Mouse (Mus musculus) right cerebral cortex, postnatal 14 days (tissue): ENCODE results near the gene Cdc42ep1.
A peak's percentile ranks its signal among the peaks of the same experiment; 100 is the strongest.
"Not testable (repeated sequence)": the region's sequence is repeated elsewhere in the genome, so short reads cannot be mapped to it uniquely, and the experiment has no call there.

Experiments used
- DNase-seq: peaks from one replicate; pipeline ENCODE4 v3.0.0; 2022

The Cdc42ep1 gene

DNA sequence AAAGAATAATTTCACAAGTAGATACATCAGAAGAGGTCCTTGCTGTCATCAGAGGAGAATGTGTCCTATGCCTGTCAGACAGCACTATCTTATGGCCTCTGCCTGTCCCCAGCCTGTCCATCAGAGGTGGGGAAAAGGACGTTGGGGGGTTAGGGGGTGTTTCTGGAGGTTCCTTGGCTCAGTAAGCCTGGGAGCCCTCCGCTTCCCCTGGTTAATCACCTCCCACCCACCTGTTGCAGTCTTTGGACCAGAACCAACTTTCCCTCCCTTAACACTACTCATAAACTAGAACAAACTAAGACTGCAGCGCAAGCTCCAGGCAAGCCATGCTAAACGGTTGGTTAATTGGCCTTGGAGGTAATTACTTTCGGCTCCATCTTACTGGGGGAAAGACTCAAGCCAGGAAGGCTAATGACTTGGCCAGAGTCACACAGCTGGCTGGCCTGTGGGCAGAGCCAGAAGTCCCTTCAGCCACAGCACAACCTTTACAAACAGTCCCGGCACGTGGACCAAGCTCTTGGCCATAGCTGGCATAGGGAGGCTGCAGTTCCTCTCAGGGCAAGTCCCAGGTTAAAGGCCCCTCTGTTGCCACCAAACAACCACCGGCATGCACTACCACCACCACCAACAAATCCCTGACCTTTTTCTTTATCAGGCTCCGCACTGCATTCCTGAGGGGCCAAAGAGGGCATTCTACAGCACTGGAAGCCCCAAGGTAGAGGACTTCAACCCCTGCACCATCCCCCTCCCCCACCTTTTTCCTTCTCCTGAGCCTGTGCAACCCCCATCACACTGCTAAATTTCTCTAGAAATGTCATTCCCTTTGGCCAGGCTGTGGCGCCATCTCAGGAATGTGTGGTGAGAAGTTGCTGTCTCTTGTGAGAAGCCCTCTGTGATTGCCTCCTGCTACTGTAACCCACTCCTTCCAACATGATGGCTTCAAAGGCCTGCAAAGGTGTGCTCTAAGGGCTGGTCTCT, 11.4 kb upstream of the Cdc42ep1 start:
- DNase-seq, result no peak

DNA sequence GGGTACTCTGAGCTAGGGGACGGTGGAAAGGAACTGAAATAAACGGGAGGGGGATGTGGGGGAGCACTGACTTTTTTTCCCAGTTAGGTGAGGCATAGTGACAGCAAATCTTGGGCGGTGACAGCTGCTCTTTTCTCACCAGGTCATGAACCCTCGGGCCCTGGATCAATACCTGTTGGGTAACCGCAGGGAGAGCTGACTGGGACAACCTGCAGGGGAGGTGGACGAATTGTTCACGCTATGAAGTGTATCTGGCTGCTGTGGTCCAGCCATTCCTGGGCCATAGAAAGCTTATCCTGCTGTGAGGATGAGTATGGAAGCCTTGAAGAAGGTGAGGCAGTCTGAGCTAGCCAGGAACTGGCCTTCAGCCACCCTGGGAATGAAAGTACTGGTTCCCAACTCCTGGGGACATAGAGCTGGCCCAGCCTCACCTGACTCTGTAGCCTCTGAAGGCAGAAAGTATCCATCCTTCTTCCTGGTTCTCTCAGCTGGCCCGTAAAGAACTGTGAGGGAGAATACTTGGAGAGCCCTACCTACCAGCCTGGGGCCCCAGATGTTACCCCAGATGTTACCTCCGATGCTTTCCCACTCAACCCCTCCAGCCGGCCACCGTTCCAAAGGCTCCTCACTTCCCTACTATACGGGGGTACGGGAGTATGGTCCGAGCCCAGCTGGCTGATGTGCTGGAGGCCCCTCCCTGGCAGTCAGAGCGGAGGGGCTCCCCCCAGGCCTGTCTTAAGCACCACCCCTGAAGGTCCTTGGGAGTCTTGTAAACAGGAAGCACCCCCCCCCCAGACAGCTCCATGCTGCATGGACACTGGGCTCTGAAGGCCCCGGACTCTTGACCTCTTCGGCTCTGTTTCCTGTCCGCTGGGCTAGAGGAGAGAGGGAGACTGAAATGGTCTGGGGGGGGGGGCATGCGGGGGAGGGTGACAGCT, 10.4 kb upstream of the Cdc42ep1 start:
- DNase-seq, result no peak

- peak; percentile 59 for DNase-seq
Observed at GRCm38 (mm10) chr15:78832701-78833123, 9.7 kb upstream of the Cdc42ep1 start.

GRCm38 (mm10) chr15:78833582-78833981, 8.8 kb upstream of the Cdc42ep1 start:
- DNase-seq, result no peak

GRCm38 (mm10) chr15:78834233-78835005, 8.0 kb upstream of the Cdc42ep1 start:
- DNase-seq, result no peak

GRCm38 (mm10) chr15:78835200-78836085, 7.0 kb upstream of the Cdc42ep1 start:
- no peak for DNase-seq

- DNase-seq, result no peak
Observed at GRCm38 (mm10) chr15:78836086-78836621, 6.3 kb upstream of the Cdc42ep1 start.

GRCm38 (mm10) chr15:78839744-78840143, 2.7 kb upstream of the Cdc42ep1 start:
- DNase-seq, result no peak

GRCm38 (mm10) chr15:78840241-78840640, 2.2 kb upstream of the Cdc42ep1 start:
- no peak for DNase-seq

DNA sequence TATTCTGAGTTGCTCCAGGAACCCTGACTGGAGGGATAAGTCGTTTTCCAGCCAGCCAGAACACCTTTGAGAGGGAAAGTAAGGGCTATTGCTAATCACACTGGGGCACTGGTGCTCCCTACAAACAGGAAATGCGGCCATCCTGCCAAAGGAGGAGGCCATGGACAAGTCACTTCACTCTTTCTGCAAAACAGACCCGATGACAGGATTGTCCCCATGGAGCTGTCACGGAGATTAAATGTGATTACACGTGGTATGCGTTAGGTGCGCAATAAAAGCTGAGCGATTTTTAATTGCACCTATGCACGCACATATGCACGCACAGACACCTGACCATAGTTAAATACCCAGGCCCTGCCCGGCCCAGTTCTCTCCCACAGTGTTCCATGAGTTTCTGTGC, 1.7 kb upstream of the Cdc42ep1 start:
- DNase-seq, result no peak

- DNase-seq, result no peak
Observed at GRCm38 (mm10) chr15:78841161-78841790, 1.1 kb upstream of the Cdc42ep1 start.

DNA sequence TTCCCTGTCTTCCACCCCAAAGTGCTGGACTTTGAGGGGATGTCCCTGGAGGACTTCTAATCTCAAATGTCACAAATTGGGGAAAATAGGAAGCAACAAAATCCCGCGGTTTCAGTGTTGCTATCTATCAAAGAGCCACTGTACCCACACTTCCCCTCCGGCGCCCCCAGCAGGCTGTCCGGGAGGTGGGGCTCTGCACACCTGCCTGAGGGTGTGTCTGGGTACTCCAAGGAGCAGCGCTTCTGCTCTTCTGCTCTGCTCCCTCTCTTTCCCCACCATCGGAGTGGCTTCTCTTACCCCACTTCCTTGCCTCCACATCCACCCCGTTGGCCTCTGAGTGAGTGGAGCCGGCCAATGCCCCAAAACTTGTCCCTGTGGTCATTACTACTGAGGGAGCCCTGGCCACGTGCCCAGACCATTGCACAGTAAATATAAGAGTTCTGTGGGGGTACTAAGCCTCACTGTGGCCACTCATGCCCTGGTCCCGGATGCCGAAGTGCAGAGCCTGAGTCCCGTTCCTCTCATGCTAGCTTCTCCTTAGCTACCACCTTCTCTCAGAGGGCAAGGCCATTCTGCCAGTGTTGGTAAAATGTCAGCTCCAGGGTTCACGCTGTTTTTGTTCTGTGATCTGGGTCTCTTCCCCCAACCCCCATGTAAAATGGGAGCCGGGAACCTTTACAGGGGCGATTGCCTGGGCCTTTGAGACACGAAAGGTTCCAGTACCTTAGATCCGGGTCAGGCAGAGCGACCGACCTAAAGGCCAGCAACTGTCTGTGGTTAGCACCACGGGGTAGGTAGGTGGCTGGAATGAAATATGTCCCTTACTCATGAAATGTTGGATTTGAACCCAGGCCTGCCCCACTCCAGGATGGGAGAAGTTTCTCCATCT, 1.4 kb downstream of the Cdc42ep1 start:
- no peak for DNase-seq

GRCm38 (mm10) chr15:78844791-78845190, 2.4 kb downstream of the Cdc42ep1 start:
- DNase-seq, result no peak

GRCm38 (mm10) chr15:78845321-78845720, 2.9 kb downstream of the Cdc42ep1 start:
- DNase-seq, result no peak

DNA sequence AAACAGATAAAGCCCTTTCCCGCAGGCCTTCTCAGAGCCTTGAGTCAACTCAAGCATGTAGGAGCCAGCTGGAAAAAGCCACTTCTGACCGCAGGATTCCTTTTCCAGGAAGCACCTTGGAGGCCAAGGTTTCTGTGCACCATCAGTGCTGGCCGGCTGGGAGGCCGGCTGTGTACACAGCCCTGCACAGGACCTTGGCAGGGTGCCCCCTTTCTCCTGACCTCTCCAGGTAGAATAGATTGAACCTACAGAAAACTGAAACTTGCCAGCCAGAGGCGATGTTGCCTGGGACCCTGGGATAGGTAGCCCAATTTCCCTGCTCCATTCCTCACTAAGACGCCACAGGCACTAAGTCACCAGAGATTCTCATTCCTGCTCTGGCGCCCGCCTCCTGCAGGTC, 3.4 kb downstream of the Cdc42ep1 start:
- DNase-seq, result no peak

- DNase-seq, result no peak
Observed at GRCm38 (mm10) chr15:78846352-78846751, 3.9 kb downstream of the Cdc42ep1 start.

DNA sequence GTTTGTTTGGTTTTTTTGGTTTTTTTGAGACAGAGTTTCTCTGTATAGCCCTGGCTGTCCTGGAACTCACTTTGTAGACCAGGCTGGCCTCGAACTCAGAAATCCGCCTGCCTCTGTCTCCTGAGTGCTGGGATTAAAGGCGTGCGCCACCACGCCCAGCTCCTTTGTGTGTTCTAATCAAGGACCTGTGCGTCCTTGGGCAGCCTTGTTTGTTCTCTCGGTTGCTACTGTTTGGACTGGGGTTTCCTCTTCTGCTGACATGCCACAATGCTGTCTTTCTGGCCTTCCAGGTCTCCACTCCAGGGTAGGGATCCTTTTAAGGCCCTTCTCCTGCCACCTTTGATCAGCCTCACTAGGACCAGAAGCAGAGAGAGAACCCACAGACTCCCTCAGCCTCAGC, 4.4 kb downstream of the Cdc42ep1 start:
- DNase-seq, result not testable (repeated sequence)

- peak; percentile 83 for DNase-seq
Observed at GRCm38 (mm10) chr15:78848467-78848866, 6.0 kb downstream of the Cdc42ep1 start.

- no peak for DNase-seq
Observed at GRCm38 (mm10) chr15:78849485-78849884, 7.1 kb downstream of the Cdc42ep1 start.
